Mouse (Mus musculus): ENCODE measurements around the gene Rassf3.

Gene Rassf3

GRCm38 (mm10) chr10:121360358-121360757 lies 115.8 kb downstream of the Rassf3 start:
- no peak for DNase-seq
